Mouse (Mus musculus) adrenal gland, postnatal 36 days (tissue): ENCODE results near the gene Rbck1. TPM values are rescaled to one million over a fixed set of nuclear protein-coding genes. Genes with fewer than 3 reads are reported as not detected.
"Not testable (repeated sequence)": the region's sequence is repeated elsewhere in the genome, so short reads cannot be mapped to it uniquely, and the experiment has no call there.

Source experiments
- DNase-seq, 2 experiments: peaks; one replicate each; pipeline ENCODE4 v3.0.0; 2021; ENCODE audit warnings: mixed read lengths in 1 of 2
- long read RNA-seq, 2 experiments: library from polyadenylated mRNA; stranded (forward); transcript quantifications; one replicate each; pipeline ENCODE4 v2.0.0; 2021; ENCODE audit warnings: borderline sequencing depth in 2 of 2
- total RNA-seq, 2 experiments: library from RNA; stranded (reverse); gene quantifications; 2 replicates each; pipeline ENCODE4 v1.2.3; 2021

Gene Rbck1
- 10 to 100 TPM; 85.1 to 94.5 TPM for total RNA-seq
- long read RNA-seq, experiment 1, transcript Rbck1-201 (13 exons, 2,252 nt) = minor isoform, 15 of 194 reads
- long read RNA-seq, experiment 1, transcript Rbck1-202 (12 exons, 2,384 nt) = major isoform, 140 of 194 reads
- long read RNA-seq, experiment 1, partial matches to known transcripts = 8 of 194 reads
- long read RNA-seq, experiment 1, other reads (novel, unspliced or antisense) = 29 of 194 reads
- long read RNA-seq, experiment 2, transcript Rbck1-202 (12 exons, 2,384 nt) = major isoform, 45 of 59 reads
- long read RNA-seq, experiment 2, partial matches to known transcripts = 1 of 59 reads
- long read RNA-seq, experiment 2, other reads (novel, unspliced or antisense) = 9 of 59 reads

DNA sequence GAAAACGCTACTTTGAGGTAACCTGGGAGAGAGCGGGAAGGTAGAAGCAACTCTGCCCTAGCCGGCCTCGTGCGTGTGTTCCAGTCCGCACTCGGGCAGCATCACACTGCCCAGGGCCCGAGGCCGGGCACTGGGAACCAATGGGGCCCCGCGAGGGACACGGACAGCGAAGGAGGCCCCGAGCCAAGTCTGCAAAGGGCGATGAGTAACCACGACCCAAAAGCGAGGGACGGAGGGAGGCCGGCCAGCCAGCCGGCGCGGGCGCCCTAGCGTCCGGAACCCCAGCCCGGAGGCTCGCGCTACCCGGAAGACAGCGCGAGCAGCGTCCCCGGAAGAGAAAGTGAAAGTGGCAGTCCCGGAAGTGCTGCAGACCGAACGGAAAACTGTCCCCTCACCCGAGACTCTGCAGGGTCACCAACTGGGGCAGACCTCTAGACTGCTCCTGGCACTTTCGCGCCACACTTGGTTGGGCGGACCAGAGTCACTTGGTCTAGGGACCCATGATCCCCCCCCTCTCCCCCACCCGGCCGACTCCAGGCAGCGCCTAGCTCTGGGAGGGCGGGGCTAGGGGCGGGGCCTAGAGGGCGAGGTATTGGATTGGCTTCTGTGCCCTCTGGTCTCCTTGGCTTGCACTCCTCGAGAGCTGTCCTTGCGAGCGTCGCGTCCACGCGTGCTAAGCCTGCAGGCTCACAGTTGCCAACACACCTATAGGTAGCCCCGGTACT, at the start of gene Rbck1:
Gene Rbck1 (minus strand): TSS at position 553 of the 725 bp plus-strand sequence.
- DNase-seq = peak; percentile 91 to 92

DNA sequence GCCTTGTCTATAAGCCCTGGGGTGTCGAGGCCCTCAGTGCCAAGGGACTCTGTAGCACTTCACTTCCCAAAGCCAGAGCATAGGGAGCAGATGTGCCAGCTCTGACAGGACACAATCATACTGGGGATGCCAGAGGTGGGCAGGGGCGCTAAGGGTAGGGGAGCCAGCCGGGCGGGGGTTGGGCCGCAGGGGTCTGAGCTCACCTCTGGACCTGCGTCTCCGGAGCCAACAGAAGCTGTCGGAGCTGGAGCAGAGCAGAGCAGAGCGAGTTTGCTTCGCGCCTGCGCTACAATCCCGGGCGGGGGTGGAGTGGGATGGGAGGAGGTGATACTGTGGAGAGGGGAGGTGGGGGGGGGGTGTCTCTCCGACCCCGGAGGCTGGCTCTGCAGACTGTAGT, 43.9 kb upstream of the Rbck1 start, which contains the start of gene Nrsn2:
Gene Nrsn2 (minus strand): TSS at position 294 of the 397 bp plus-strand sequence.
- no peak for DNase-seq

DNA sequence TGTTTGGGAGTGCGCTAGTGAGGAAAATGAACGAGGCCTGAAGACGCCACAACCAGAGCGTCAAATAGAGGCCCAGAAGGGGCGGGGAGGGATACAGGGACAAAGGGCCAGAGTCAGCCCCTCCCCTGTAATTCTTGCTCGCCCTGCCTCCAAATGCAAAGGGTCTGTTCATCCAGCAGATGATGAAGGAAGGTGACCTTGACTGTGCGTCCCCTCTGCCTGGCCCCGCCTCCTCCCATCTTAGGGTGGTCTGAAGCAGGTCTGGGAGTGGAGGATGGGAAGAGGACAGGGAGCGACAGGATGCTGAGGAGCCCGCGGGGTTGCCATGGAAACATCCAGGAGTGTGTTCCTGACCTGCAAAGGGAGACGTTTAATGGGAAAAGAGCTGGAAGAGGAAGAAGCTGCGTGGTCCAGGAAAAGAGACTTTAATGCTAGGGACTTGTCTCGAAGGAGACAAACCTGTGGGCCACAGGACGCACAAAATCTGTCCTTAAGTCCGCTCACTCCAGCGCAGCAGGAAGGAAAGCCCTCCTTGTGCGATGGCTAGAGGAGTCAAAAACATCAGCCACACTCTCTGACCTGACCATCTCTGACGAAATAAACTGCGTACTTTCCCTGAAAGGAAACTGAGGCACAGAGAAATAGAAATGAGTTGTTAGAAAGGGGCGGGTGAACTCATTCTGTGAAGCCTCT, 43.3 kb upstream of the Rbck1 start:
- no peak for DNase-seq

DNA sequence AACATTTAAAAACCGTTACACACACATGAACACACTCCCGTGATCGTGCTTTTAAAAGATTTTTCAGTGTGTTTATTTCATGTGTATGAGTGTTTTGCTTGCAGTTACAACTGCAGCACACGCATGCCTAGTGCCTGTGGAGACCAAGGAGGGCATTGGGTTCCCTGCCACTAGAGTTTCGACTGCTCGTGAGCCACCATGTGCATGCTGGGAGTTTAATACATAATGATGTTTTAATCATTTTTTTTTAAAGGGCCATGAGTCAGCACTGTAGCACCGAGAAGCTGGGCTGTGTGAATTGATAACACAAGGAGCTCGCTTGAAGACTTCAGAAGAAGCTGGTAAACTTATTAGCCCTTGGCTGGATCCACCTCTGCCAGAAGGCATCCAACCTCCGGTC, 41.1 kb upstream of the Rbck1 start:
- no peak for DNase-seq

DNA sequence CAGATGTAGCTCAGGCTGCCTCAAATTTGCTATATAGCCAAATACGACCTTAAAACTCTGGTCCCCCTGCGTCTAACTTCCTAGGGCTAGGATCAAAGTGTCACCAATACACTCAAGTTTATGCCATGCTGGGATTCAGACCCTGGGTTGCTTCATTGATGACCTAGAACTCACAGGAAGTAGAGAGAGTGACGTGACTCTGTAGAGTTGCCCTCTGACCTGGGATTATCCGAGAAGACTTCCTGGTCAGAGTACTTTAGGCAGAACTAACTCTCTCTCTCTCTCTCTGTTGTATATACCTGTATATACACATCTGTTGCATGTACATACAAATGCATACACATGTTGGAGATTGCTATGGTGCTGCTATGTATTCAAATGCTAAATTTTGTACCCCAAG, 40.2 kb upstream of the Rbck1 start:
- no peak for DNase-seq

DNA sequence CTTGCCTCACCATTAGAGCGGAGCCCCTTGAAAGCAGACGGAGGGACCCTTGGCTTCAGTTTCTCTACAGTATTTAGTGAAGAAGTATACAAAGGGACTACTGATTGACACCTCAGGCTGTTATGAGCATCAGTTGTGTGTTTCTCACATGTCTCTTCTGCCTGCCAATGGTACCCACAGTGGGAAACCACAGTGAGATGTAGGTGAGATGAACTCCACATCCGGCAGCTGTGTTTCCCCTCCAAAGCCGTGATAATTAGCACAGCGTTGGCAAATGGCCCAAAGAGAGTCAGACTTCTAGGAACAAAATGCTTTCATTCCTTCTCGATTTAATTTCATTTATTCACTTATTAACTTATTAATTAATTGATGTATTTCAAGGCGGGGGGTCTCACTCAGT, 39.7 kb upstream of the Rbck1 start:
- no peak for DNase-seq

DNA sequence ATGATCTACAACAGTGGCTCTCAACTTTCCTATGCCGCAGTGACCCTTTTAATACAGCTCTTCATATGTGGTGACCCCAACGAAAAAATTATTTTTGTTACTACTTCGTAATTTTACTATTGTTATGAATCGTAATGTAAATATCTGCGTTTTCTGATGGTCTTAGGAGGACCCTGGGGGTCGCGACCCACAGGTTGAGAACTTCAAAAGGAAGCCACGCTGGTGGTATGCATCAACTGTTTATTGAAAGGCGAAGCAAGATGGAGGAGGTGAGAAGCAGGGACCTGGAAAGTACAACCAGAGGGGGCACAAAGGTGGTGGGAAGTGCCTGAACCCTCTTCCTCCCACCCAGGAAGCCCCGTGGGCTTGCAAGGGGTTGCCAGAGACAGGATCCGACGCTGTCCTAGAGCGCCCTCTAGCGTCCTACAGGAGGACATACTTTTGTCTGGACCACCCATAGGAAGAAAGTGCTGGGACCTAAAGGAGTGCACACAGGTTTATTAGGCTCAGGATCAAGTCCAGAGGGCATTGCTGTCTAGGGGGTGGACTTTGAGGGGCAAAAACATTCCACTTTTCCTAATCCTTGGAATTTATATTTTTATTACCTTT, 36.2 kb upstream of the Rbck1 start:
- DNase-seq = peak; percentile 55 to 71

DNA sequence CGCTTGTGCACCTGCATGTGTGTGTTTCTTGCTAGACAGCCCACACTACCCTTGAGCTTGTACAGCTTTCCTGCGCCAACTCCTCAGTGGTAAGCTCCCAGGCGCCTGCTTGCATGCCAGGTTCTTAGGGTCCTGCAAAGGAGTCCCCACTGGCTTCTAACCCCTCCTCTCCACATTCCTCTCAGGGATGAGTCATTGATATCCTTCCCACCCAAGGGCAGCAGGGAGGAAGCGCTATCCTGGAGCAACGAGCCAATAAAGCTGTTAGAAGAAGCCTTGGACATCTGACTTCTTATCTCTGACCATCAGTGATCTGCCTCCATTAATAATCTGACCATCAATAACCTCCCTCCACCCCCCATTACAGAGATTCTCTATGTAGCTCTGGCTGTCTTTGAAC, 35.5 kb upstream of the Rbck1 start:
- peak; percentile 46 to 52 for DNase-seq

DNA sequence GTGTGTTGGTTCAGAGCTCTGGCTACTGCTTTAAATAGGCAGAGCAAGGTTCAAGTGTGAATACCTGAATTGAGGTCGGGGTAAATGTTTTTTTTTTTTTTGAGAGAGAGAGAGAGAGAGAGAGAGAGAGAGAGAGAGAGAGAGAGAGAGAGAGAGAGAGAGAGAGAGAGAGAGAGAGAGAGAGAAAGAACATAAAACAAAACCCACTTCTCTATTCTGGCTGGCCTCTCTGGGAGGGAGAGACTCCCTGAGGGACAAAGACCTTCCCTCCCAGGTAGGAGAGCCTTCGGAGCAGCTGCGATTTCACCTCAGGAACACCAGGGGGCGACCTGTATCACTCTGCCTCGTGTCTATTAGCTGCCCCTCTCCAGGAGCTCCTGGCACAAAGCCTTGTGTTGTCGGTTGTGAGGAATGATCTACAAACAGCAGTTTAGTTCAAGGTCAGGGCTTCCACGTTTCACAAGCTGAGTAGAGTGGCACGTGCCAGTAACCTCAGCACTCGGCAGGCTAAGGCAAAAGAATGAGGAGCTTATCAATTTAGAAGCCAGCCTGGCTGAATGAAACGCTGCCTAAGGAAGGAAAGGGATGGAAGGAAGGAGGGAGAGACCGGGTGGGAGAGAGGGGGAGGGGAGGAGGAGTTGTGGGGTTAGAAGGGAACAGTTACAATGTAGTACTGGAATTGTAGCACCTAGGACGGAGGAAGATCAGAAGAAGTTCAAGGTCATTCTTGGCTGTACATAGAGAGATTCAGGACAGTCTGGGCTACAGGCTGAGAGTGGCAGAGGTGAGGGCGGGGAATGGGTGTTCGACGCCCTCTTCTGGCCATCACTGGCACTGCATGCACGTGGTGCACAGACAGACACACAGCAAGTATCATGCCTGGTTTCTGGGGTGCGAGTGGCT, 31.0 kb upstream of the Rbck1 start:
- DNase-seq = peak; percentile 89 to 90

DNA sequence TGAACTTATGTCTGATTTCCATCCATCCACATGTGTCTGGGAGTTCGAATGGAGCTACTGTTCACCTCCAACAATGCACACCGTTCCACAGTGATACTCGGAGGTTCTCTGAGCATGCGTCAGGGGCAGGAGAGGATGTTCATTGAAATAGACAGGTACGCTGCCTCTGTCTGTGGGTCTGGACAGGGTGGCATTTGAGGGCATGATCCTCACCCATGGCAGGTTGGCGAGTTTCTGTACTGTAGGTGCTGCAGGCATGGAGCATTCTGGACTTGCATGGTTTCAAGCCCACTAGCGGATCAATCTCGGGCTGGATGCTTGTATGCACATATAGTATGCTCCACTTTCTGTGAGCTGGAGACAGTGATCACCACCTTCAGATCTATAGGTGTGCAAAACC, 28.7 kb upstream of the Rbck1 start:
- DNase-seq = no peak

DNA sequence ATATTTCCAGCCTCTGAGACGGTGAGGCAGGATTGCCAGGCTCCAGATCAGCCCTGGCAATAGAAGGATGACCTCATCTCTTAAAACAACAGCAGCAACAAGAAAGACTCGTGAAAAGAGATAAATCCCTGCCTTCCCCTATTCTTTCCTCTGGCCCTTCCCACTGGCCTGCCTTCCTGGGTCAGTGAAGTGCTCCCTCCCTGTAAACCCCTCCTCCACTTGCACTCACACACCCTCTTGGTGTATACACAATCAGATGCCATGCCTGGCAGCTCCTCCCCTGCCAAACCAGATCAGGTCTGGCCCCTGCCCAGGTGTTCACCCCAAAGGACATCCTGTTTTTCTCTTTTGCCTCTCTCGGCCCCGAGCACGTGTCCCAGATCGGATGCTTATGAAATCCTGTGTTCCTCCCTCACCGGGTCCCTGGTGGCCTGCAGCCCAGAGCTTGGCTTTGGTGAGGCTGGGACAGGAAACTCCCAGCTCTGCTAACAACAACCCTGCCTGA, 27.9 kb upstream of the Rbck1 start:
- peak; percentile 63 to 83 for DNase-seq

DNA sequence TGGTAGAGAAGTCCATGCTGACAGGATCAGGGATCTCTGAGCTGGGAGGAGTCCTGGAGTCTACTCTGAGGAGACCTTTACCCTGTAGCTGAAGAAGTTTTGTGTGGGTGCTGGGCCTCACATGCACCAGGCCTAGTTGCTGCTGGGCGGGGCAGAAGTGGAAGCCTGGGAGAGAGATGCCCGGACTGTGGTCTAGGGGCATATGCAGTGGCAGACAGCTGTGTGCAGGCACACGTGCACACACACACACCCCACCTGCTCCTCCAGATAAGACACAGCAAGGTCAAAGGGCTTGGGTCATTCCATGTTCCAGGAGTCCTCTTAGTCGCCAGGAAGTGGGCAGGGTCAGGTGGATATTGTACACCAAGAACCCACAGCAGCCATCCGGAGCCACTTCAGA, 27.2 kb upstream of the Rbck1 start:
- DNase-seq = no peak

DNA sequence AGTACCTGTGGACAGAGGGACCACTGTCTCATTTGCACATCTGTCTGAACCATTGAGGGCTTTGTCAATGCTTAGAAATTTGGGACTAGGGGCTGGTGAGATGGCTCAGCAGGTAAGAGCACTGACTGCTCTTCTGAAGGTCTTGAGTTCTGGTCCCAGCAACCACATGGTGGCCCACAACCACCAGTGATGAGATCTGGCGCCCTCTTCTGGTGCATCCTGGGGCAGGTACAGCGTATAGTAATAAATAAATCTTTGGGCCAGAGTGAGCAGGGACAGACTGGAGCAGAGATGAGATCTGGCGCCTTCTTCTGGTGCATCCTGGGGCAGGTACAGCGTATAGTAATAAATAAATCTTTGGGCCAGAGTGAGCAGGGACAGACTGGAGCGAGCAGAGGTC, 26.5 kb upstream of the Rbck1 start:
- DNase-seq = not testable (repeated sequence)

DNA sequence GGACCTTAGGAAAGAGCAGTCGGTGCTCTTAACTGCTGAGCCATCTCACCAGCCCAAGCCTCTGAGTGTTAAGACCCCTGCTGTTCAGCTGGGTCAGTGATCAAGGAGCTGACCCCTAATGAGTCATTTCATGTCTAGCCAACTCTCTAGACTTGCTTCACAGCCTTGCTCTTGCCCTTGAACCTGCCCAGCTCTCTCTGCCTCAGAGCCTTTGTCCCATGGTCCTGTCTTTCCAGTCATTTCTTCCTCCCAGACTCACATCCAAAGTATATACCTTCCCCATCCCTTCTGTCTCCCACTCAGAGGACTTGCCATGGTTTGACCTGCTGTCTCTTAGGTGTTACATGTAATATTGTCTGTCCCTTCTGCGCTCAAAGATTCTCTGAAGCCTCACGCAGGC, 24.8 kb upstream of the Rbck1 start:
- no peak for DNase-seq

DNA sequence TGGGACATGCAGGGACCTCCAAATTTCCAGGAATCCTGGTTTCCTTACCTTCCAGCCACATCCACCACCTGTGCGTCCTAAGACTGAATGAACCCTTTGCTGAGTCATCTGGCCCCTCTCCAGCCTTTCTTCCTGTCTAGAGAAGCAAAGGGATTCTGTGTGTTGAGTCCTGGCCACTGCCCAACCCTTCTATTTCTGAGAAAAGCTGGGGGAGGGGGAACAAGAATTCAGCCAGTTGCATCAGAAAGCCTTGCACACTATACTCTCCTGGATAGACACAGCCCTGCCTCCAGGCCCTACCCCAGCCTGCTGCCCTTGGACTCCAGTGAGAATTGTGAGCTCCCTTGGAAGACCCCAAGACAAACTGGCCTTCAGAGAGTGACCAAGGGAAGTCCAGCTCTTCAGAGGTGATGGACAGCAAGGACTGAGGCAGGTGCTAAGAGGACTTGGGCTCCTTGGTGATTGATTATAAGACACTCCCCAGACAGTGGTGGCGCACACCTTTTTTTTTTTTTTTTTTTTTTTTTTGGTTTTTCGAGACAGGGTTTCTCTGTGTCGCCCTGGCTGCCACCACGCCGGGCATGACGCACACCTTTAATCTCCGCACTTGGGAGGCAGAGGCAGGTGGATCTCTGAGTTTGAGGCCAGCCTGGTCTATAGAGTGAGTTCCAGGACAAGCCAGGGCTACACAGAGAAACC, 17.5 kb upstream of the Rbck1 start:
- peak; percentile 76 to 82 for DNase-seq

DNA sequence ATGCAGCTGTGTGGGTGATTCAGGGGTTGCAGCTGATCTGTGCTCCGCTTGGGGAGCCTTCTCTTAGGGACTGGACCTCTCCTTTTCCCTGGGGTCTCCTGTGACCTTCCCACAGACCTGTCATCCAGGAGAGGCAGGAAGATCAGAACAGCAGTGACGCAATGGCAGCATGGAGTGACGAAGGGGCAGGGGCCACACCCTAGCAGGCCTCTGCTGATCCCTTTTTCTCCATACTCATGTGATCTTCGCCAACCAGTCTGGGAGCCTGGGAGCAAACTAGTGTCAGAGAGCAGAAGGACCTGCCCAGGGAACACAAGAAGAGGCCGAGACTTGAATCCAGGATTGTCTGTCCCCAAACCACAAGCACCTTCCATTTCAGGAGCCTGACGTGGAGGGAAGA, 16.8 kb upstream of the Rbck1 start:
- no peak for DNase-seq

DNA sequence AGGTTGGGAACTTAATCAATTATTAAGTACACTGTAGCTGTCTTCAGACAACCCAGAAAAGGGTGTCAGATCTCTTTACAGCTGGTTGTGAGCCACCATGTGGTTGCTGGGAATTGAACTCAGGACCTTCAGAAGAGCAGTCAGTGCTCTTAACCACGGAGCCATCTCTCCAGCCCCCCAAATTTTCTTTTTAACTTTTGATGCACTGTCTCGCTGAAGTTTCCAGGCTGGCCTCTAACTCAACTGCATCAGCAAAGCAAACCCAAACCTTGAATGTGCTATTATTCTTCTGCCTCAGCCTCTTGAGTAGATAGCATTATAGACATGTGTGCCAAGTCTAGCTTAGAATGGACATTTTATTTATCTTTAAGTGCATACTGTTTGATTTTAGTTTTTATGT, 15.3 kb upstream of the Rbck1 start:
- no peak for DNase-seq

DNA sequence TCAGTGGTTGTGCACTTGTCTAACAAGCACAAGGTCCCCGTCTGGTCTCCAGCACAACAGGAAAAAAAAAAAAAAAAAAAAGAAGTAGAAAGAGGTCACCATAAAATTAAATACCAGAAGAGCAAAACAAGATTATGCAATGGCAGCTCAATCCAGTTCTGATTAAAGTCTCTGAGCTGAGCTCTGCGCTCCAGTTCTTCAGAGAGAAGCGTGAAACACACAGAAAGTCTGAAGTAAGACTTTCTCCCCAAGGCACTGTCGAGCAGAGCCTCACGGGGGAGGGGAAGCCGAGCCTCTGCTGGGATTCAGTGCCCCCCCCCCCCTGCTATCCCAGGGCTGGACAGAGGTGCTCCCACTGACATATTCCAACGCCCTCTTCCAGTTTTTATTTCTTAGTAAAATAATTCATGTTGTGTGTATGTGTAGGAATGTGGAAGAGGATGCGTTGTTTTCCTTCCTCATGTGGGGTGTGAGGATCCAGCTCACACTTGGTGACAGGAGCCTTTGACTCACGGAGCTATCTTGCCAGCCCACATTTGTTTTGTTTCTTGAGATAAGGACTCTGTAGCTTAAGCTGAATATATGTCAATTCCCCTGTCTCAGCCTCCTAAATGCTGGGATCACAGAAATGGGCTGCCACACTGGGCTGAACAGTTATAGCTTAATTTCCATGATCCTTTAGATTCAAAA, 14.5 kb upstream of the Rbck1 start:
- no peak for DNase-seq

DNA sequence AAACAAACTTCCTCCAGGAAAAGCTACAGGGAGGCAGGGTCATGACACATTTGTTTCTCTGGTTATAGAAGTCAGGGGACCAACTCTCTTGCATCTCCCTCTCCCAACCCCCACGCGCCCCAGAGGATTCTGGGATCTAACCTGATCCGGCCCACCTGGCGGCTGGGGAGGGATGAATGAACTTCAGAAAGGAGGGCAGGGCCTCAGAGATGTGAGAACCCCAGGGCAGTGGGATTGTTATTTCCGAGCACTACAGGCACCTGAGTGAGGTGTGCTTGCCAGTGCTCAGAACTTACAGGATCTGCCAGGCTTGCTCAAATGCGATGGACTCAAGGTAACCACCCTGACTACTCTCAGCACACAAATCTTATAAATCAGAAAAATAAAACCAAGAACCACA, 12.9 kb upstream of the Rbck1 start:
- no peak for DNase-seq

DNA sequence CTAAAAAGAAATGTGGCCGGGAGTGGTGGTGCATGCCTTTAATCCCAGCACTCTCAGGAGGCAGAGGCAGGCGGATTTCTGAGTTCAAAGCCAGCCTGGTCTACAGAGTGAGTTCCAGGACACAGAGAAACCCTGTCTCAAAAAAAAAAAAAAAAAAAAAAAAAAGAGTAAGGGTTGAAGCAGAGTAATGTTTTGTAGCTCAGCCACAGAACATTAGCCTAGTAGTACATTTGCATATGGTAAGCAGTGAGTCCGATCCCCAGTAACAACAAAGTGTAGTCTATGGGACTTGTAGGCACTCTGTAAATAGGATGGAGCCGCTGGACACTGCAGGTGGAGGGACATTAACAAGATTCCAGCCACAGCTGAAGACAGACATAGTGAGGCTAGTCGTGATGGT, 12.5 kb upstream of the Rbck1 start:
- no peak for DNase-seq
